Mouse (Mus musculus) hindbrain, embryonic 11.5 days (tissue): Measurements from ENCODE around the gene Abcc9. TPM values are rescaled to one million over a fixed set of nuclear protein-coding genes. Genes with fewer than 3 reads are reported as not detected.

Experiments used
- ATAC-seq: fragments of 200-750 bp; cut with Nextera tagmentation; 2 replicates; pipeline ENCODE4 v1.8.0; 2017; ENCODE audit warnings: mild to moderate bottlenecking, moderate TSS enrichment, moderate library complexity; ENCODE audit not compliant: low FRiP score
- DNase-seq: peaks from one replicate; pipeline ENCODE4 v3.0.0-alpha.2; 2015; ENCODE audit warnings: low spot score
- H3K27ac ChIP-seq: fragments of 300-500 bp; sonication (generic); 2 replicates; pipeline ENCODE4 v1.5.1; 2014; ENCODE audit warnings: mild to moderate bottlenecking, low read depth, low read length
- H3K27me3 ChIP-seq: fragments of 300-500 bp; sonication (generic); 2 replicates; pipeline ENCODE4 v1.6.1; 2014; ENCODE audit warnings: mild to moderate bottlenecking, low read length, moderate library complexity, mixed read lengths; ENCODE audit not compliant: control insufficient read depth, insufficient read depth
- H3K36me3 ChIP-seq: fragments of 300-500 bp; sonication (generic); 2 replicates; pipeline ENCODE4 v1.6.1; 2014; ENCODE audit warnings: mild to moderate bottlenecking, low read length, moderate library complexity, mixed read lengths; ENCODE audit not compliant: control insufficient read depth, insufficient read depth
- H3K4me1 ChIP-seq: fragments of 300-500 bp; sonication (generic); replicated peaks from 2 replicates; pipeline ENCODE4 v1.6.1; 2014; ENCODE audit warnings: low read length, mixed read lengths; ENCODE audit not compliant: control insufficient read depth, insufficient read depth
- H3K4me2 ChIP-seq: fragments of 300-500 bp; sonication (generic); replicated peaks from 2 replicates; pipeline ENCODE4 v1.6.1; 2014; ENCODE audit warnings: mild to moderate bottlenecking, low read depth, low read length
- H3K4me3 ChIP-seq: fragments of 300-500 bp; sonication (generic); 2 replicates; pipeline ENCODE4 v1.5.1; 2014; ENCODE audit warnings: low read depth, low read length
- H3K9ac ChIP-seq: fragments of 300-500 bp; sonication (generic); 2 replicates; pipeline ENCODE4 v1.6.1; 2014; ENCODE audit warnings: low read depth, low read length
- H3K9me3 ChIP-seq: fragments of 300-500 bp; sonication (generic); 2 replicates; pipeline ENCODE4 v1.6.1; 2016; ENCODE audit warnings: low read length; ENCODE audit not compliant: control insufficient read depth
- WGBS: fragments of 180-500 bp; shearing (Covaris S2); extraction: QIAGEN DNeasy Blood & Tissue Kit; methylation state at CpG from one replicate; pipeline ENCODE4 v1.1.7; 2014; 5-methylcytosine and 5-hydroxymethylcytosine counted together
- polyA plus RNA-seq: library from polyadenylated mRNA; unstranded; fragments of >200 nt; fragmentation: Nextera tagmentation; extraction: Ambion mirVana; gene quantifications from 2 replicates; pipeline ENCODE4 v1.2.1, GENCODE M21; 2014

Gene Abcc9
- polyA plus RNA-seq, 1 experiment from 2014 or later, result 3.4 TPM

- no peak overlapping the region for H3K4me2 ChIP-seq
- no peaks in the 10 kb centered on the region for H3K36me3 ChIP-seq
- no peak overlapping the region for H3K9ac ChIP-seq
- H3K4me3 ChIP-seq, result no peak overlapping the region
- H3K27me3 ChIP-seq, result no peaks in the 10 kb centered on the region
- 86% methylated on average over 6 of the region's 6 CpGs for WGBS
- H3K27ac ChIP-seq, result no peak overlapping the region
- H3K4me1 ChIP-seq, result no peaks in the 10 kb centered on the region
- DNase-seq, result no peak
- ATAC-seq, result no peak
- H3K9me3 ChIP-seq, result no peaks in the 10 kb centered on the region
These were observed 36.5 kb upstream of the Abcc9 start for GRCm38 (mm10) chr6:142738637-142739036.

- no peak for ATAC-seq
- H3K4me1 ChIP-seq, result no peaks in the 10 kb centered on the region
These were observed 36.1 kb upstream of the Abcc9 start for GRCm38 (mm10) chr6:142738225-142738624.

GRCm38 (mm10) chr6:142735302-142736005, 33.3 kb upstream of the Abcc9 start:
- no peak for ATAC-seq

More at GRCm38 (mm10) chr6:142738225-142738624, 36.1 kb upstream of the Abcc9 start:
- no peaks in the 10 kb centered on the region for H3K9me3 ChIP-seq
- H3K27me3 ChIP-seq, result no peaks in the 10 kb centered on the region
- H3K4me2 ChIP-seq, result no peak overlapping the region
- no peak for DNase-seq
- no peak overlapping the region for H3K27ac ChIP-seq
- H3K36me3 ChIP-seq, result no peaks in the 10 kb centered on the region
- no peak overlapping the region for H3K4me3 ChIP-seq
- 92% methylated on average over 2 of the region's 2 CpGs for WGBS
- no peak overlapping the region for H3K9ac ChIP-seq

GRCm38 (mm10) chr6:142732567-142733290, 30.6 kb upstream of the Abcc9 start:
- no peak overlapping the region for H3K4me2 ChIP-seq
- WGBS, result 75% methylated on average over 14 of the region's 14 CpGs
- H3K4me3 ChIP-seq, result no peak overlapping the region
- no peak for ATAC-seq
- H3K9ac ChIP-seq, result no peak overlapping the region
- no peaks in the 10 kb centered on the region for H3K27me3 ChIP-seq
- no peaks in the 10 kb centered on the region for H3K9me3 ChIP-seq
- no peaks in the 10 kb centered on the region for H3K4me1 ChIP-seq
- no peaks in the 10 kb centered on the region for H3K36me3 ChIP-seq
- no peak for DNase-seq
- no peak overlapping the region for H3K27ac ChIP-seq

More at GRCm38 (mm10) chr6:142735302-142736005, 33.3 kb upstream of the Abcc9 start:
- H3K4me2 ChIP-seq, result no peak overlapping the region
- H3K9ac ChIP-seq, result no peak overlapping the region
- peak; percentile 66 for DNase-seq
- no peaks in the 10 kb centered on the region for H3K4me1 ChIP-seq
- no peak overlapping the region for H3K4me3 ChIP-seq
- no peak overlapping the region for H3K27ac ChIP-seq
- no peaks in the 10 kb centered on the region for H3K27me3 ChIP-seq
- no peaks in the 10 kb centered on the region for H3K36me3 ChIP-seq
- no peaks in the 10 kb centered on the region for H3K9me3 ChIP-seq
- 49% methylated on average over 8 of the region's 8 CpGs for WGBS

GRCm38 (mm10) chr6:142726032-142726431, 23.9 kb upstream of the Abcc9 start:
- H3K27me3 ChIP-seq, result no peaks in the 10 kb centered on the region
- no peak for DNase-seq
- H3K4me2 ChIP-seq, result no peak overlapping the region
- no peaks in the 10 kb centered on the region for H3K36me3 ChIP-seq
- 87% methylated on average over 4 of the region's 4 CpGs for WGBS
- no peaks in the 10 kb centered on the region for H3K9me3 ChIP-seq
- no peak overlapping the region for H3K9ac ChIP-seq
- H3K4me1 ChIP-seq, result no peaks in the 10 kb centered on the region
- no peak overlapping the region for H3K27ac ChIP-seq
- no peak overlapping the region for H3K4me3 ChIP-seq
- ATAC-seq, result no peak

GRCm38 (mm10) chr6:142721731-142722130, 19.6 kb upstream of the Abcc9 start:
- H3K4me1 ChIP-seq, result no peaks in the 10 kb centered on the region
- H3K27me3 ChIP-seq, result no peaks in the 10 kb centered on the region
- no peaks in the 10 kb centered on the region for H3K9me3 ChIP-seq
- no peak for ATAC-seq
- no peak overlapping the region for H3K4me2 ChIP-seq
- no peaks in the 10 kb centered on the region for H3K36me3 ChIP-seq
- no peak overlapping the region for H3K9ac ChIP-seq
- no peak overlapping the region for H3K27ac ChIP-seq
- no peak for DNase-seq
- 91% methylated on average over 8 of the region's 8 CpGs for WGBS
- H3K4me3 ChIP-seq, result no peak overlapping the region

GRCm38 (mm10) chr6:142720641-142721040, 18.5 kb upstream of the Abcc9 start:
- Histone ChIP-seq H3K27ac (no peak overlapping the region), H3K4me3 (no peak overlapping the region), H3K9ac (no peak overlapping the region), H3K4me1 (no peaks in the 10 kb centered on the region), H3K9me3 (no peaks in the 10 kb centered on the region), H3K27me3 (no peaks in the 10 kb centered on the region), H3K36me3 (no peaks in the 10 kb centered on the region), H3K4me2 (no peak overlapping the region)
- 77% methylated on average over 6 of the region's 6 CpGs for WGBS
- no peak for DNase-seq
- ATAC-seq, result no peak

- ATAC-seq, result no peak
- H3K9ac ChIP-seq, result no peak overlapping the region
- no peak overlapping the region for H3K4me3 ChIP-seq
- H3K9me3 ChIP-seq, result no peaks in the 10 kb centered on the region
- WGBS, result 83% methylated on average over 7 of the region's 7 CpGs
- H3K27ac ChIP-seq, result no peak overlapping the region
- no peaks in the 10 kb centered on the region for H3K36me3 ChIP-seq
- DNase-seq, result no peak
- H3K4me2 ChIP-seq, result no peak overlapping the region
- no peaks in the 10 kb centered on the region for H3K27me3 ChIP-seq
- no peaks in the 10 kb centered on the region for H3K4me1 ChIP-seq
These were observed 16.1 kb upstream of the Abcc9 start for GRCm38 (mm10) chr6:142718167-142718566.

- DNase-seq, result no peak
- H3K4me2 ChIP-seq, result no peak overlapping the region
- H3K4me3 ChIP-seq, result no peak overlapping the region
- 85% methylated on average over 4 of the region's 4 CpGs for WGBS
- H3K27me3 ChIP-seq, result no peaks in the 10 kb centered on the region
- H3K9ac ChIP-seq, result no peak overlapping the region
- no peak for ATAC-seq
- H3K9me3 ChIP-seq, result no peaks in the 10 kb centered on the region
- no peaks in the 10 kb centered on the region for H3K36me3 ChIP-seq
- H3K27ac ChIP-seq, result no peak overlapping the region
- H3K4me1 ChIP-seq, result no peaks in the 10 kb centered on the region
These were observed 15.1 kb upstream of the Abcc9 start for GRCm38 (mm10) chr6:142717186-142717585.
